Mouse (Mus musculus) cerebellum, adult 9-10 months (tissue): Measurements from ENCODE around the gene Fads2.
"Not testable (repeated sequence)": the region's sequence is repeated elsewhere in the genome, so short reads cannot be mapped to it uniquely, and the experiment has no call there.

Experiments used
- DNase-seq: peaks from one replicate; pipeline ENCODE4 v3.0.0; 2022

Fads2 gene

DNA sequence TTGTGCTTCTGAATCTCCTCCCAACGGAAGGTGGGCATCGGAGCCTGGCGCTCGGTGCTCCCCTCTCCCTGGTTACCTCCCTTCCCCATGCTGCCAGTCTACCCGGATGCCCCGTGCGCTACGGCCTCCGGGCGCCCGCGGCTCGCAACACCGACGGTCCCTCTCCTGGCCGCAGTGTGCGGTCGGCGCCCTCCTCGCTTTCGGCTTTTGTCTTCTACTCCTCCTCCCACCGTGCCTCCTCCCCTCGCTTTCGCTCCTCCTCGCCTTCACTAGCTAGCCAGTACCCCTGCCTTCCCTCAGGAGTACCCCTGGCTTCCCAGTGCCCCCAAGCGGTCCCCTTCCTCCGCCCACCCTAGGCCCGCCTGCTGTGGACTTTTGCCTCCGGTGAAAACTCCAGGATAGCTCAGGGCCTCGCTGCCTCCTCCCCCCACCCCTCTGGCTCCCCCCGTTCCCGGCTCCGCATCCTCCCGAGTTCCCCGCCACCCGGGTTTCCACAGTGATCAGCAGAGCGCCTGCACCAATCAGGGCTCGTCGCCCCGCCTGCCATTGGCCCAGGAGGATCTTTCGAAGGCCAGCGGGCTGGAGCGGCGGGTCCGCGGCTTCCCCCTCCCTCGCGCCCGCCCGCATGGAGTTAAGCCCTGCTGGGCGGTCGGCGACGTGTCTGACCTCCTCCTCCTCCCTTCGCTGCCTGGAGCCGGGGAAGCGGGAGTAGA is at the start of gene Fads2:
Fads2 (minus strand) TSS at position 406 of the 713 bp plus-strand sequence.
- peak; percentile 30 for DNase-seq

DNA sequence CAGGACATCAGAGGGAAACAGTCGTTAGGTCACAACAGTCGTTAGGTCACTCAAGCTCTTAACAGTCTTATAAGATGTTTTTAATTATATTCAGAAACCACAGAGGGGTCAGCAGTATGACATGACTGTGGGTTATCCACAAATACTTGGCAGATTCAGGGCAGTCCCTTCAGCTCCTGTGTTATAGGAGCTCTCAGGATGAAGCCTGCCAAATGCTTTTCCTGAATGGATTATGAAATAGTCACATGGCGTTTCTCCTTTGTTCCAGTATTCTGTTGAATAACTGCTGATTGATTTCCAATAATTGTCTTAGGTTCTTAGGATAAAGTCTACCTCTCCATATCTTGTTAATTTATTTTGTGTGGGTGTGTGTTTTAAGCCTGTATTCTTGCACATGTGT is 47.6 kb upstream of the Fads2 start:
- no peak for DNase-seq

DNA sequence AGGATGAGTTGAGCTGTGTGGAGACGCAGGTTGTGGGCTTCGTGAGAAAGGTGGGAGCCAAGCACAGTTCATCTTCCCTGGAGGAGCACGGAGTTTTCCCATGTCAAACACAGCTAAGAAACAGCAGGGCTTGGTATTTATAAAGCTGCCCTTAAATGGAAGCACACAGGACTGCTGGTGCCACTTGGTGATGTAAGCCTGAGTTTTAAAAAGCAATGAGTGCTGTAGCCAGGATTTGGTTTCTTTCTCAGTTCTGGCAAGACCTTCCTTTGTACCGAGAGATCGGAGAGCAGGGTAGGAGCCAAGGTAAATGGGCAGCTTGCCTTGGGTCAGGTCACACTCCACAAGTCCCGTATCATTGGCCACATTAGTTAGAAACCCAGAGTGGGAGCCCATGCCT is 47.0 kb upstream of the Fads2 start:
- DNase-seq = no peak

DNA sequence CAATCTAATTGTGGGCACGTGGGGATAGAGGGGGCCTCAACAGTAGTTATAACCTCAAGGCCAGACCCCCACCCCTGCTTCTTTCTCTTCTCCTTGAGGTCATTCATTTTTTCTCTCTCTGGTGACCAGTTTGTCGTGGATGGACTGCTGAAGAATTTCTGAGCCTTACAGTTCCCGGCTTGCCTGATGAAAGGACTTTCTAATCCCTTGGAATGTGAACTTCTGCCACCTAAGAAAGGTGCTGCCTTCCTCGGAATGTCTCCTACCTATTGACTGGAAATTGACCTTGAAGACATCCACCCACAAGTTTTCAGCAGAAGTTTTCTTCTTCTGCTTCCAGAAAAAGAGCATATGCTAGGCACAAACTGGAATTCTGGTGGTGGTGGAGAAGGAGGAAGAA is 42.9 kb upstream of the Fads2 start:
- no peak for DNase-seq

DNA sequence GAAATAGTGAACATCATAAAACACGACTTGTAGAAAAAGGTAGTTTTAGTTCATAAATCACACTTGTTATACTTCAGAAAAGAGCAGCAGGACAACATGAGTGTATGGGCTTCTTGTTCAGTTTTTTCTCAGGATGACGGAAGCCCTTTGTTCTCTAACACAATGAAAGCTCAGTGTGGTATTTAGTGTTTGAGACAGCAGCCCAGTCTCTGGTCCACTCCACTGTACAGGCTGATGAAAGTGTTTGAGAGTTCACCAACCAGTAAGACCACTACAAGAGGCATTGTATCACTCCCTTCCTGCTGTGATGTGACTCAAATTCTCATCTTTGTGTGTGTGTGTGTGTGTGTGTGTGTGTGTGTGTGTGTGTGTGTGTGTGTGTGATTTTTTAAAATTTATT is 42.1 kb upstream of the Fads2 start:
- no peak for DNase-seq

DNA sequence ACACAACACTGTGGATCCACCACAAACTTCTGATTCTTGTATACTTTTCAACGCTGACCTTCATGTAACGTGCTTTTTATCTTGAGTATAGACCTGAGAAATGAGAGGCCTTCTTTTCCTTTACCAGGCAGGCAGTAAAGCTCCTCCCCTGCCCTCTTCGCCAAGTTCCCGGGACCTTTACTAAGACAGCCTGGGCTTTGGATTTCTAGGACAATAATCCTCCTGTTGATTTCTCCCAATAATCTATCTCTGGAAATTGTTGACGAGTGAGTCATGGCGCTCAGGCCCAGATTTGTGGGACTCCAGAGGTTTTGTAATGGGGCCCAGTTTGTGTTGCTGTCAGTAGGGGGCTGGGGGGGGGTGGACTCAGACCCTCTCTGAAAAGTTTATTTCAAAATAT is 38.2 kb upstream of the Fads2 start:
- DNase-seq = no peak

DNA sequence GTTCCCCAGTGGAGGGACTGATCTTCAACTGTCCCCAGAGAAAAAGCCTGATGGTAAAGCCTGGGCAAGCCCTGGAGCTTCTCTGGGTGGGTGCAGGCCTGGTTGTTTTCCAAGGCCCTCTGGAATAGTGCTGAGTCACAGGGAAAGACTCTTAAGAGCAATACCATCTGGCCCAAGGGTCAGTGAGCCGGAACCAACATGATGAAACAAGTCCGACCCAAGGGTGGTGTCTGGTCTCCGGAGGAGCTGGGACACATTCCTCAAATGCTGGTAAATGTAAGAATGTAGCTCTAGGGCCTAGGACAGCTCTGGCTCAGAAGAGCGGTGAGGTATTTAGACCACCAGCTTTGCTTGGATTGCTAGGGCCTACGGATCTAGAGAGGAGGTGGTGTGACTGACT is 35.9 kb upstream of the Fads2 start:
- DNase-seq = no peak

DNA sequence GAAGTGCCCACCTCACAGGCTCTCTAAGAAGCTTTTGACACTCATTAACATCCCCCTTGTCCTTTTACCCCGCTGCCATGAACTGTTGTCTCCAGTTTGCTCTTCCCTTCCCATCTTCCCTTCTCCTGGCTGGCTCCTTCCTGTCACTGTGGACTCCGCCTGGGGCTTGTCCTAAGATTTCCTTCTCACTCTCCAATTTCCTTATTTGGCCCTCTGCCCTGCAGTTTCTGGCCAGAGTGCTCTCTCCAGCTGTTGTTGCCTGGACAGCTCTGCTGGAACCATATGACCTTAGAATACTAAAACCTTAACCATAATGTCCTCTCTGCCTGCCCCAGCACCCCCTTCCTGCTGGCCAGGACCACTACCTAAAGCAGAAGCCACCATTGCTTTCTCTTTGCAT is 33.1 kb upstream of the Fads2 start:
- peak; percentile 4 for DNase-seq

DNA sequence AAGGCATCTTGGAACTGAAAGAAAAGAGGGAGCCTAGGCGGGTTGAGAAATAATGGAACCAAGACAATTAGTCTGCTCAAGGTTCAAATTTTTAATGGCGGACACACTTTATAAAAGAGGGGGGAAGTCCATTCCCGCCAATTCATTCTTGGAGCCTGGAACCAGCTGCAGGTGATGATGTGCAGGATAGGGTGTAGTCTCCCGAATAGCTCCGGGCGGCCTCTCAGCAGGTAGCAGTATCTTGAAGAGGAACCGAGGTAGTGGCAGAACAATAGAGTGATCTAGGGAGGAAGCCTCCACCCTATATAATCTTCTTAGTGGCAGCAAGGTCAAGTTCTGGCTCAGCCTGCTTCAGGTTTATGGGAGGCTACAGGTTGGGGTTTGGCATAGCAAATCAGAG is 28.0 kb upstream of the Fads2 start:
- DNase-seq = not testable (repeated sequence)

DNA sequence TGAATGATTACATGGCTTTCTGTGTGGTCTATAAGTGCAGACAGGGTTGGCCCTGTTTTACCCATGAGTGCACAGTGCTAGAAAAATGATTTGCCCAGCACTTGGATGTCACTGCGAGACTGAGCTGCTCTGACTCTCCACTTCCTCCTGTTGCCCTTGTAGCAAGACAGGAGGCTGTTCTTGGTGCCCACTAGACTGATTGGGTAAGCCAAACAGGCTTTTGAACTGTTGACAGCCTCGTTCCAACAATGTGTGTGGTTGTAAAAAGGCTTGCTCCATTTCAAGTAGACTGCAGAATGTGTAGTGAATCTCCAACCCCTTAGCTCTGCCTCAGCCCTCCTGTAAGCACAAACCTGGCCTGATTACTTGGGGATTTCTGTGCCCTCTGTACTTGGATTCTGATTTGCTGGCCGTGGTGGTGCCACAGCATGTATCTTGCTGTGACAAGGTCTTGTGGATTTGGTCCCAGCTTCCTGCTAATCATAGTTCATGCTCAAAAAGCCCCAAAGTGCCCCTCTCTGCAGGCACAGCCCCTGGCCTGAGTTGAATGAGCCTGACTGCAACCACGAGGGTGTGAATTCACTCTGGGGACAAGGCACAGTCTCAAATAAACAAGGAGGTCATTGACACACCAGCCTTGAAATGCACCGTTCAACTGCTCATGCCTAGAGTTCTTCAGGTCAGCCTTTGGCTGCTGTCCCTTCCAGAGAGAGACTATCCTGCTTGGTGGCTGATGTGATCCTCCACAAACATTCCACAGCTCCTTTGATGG is 25.1 kb upstream of the Fads2 start:
- no peak for DNase-seq

DNA sequence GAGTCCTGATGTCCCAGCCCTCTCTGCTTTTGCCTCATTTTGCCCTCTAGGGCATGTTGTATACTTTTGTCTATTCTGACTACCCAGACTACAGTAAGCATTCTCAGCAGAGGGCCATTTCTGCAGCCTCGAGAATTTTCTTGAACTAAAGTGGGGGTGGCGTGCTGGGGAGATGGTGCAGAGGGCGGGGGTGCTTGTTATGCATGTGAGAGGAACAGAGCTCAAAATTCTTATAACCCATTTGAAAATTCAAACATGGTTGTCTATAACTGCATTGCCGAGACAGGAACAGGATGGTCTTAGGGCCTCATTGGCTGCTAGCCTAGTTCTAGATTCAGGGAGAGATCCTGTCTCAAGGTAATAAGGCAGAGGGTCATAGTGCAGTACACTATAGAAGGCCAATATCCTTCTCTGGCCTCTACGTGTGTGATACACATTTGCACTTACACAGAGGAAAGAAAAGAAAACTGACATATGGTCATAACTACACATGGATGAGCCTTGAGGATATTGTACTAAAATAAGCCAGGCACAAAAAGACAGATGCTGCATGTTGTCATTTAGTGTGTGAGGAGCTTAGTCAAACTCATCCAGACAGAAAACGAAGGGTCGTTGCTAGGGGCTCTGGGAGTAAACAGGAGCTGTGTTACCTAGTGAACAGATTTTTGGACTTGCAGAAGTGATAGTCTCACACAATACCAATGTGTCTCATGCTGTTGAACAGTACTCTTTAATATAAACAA is 22.5 kb upstream of the Fads2 start:
- no peak for DNase-seq

DNA sequence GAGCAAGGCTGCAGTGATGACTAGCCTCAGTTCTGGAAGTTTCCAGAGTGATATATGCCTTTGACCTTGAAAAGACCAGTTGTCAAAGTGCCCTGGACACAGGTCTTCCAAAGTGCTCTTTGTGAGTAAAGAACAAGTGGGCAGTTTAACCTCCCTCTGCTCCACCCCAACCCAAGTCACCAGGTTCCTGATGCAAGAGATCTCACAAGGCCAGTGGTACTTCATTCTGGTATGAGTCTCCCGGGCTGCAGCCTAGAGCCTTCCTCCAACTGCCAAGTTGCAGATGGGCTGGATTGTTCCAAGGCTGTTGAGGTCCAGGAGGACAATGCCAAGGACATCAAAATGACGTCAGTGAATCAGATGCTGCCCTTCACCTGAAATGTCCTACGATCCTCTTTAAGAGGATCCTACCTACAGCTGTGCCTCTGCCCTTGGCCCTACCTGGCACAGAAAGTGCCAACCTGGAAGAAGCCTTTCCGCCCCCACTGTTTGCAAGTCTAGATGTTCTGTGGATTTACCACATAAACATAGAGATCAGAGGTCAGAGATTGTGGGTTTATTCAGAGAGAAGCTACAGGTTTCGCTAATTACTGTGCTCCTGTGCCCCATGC is 20.6 kb upstream of the Fads2 start:
- no peak for DNase-seq

DNA sequence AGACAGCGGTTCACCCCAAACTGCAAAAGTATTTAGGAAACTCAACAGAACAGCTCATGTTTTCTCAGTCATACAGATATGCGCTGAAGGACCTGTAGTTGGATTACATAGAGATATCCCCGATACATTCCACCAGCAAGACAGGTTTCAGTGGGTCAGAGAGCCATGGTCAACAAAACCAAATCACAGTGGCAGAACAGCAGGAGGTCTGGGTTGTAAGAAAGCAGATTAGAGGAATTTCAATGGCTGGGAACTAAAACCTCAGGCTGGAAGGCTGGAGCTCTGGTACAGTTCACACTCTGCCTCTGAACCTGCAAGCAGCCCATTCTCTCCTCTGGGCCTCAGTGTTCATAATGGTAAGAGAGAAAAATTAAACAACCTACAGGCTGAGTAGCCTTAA is 15.1 kb upstream of the Fads2 start:
- no peak for DNase-seq

DNA sequence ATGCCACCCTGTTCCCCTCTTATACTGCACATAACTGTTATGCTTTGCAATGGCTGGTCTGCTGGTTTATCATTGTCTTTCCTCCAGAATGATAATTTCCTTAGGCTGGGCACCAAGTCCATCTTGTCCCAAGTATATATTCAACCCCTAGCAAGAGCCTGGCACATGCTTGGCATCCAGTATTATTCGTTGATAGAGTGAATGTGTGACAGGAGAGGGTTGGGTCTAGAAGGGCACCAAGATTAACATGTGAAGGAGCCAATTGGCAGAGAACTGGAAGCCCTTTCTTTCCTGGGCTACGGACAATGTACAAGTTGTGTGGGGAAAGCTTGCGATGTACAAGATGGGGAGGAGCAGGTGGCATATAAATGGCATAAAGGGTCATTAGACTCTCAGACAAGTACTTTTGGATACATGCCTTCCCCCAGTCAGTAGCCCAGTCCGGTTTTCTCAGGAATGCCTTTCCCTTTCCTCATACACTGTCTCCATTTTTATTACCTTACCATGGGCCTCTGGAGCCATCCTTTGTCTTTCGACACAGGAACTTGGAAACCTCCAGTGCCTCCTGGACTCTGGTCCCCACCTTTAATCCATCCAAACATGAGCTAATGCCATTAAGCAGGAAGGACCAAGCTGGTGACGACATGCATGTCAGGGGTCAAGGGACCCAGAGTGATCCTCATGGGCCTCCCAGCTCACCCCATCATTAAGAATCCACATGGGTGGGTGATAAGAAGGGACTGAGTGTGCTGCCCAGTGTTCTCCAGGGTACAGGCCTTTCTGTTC is 14.0 kb upstream of the Fads2 start:
- DNase-seq = no peak

DNA sequence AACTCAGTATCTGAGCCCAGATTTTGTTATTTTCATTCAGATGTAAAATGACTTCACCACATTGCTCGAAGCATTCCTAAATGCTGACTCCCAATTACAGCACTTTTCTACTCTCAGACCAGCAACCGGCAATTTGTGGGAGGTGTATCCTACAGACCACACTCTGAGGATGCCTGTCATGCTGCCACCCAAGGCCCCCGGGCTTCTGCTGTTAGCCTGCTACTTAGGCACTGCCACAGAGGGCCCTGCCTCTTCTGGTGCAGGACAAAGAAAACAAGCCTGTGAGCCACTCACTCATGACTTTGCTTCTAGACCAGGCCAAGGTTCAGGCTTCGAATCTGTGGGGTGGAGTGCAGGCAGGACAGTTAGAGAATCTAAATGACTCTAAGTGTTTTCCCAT is 11.4 kb upstream of the Fads2 start:
- no peak for DNase-seq

DNA sequence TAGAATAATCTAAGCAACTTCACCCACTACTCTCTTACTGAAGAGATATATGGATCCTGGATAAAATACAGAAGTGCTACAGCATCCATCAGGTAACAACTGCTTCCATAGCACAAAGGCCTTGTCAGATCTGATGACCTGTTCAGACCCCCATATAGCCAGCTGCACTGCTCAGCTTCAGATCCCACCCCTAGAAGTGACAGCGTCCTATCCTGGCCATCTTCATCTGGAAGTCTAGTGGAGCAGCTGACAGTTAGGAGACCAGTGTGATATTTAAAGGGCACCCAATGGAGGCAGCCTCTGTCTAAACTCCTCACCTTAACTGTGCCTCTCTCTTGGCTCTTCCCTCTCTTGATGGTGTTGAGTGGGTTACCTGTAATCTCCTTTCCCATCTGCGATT is 7.1 kb upstream of the Fads2 start:
- DNase-seq = no peak

DNA sequence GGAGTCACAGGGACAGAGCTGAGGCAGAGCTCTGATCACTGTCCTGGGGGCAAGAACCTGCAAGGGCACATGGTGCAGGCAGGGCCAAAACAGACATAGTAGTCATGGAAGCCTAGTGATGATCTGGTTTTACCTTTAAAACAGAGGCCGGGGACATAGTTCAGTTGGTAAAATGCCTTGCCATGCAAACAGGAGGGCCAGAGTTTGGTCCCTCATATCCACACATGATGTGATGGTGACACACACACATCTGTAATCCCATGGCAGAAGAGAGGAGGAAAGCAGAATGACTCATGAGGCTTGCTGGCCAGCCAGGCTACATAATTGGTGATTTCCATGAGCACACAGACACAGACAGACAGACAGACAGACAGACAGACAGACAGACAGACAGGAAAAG is 6.6 kb upstream of the Fads2 start:
- no peak for DNase-seq

DNA sequence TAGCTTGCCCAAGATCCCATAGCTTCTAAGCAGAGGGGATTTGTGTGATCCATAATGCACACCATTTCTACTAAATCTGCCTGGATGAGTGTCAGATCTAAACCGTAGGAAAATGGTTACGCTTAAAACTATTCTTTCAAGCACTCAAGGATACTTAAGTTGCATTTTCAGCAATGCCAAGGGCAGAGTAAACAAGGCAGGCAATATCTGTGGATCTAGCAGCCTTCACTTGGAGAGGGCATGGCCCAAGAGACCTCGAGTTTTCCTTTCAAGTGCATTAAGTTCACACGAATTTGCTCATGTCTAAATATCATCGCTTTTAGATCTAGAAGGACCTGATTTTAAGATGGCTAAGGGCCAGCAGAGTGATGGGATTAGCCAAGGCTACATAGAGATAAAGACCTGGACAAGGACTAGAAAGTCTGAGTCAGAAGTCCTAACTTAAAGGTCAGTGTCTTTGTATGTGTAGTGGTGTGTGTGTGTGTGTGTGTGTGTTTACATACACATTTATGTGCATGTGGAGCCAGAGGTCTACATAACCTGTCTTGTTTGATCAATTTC is 5.6 kb upstream of the Fads2 start:
- no peak for DNase-seq

DNA sequence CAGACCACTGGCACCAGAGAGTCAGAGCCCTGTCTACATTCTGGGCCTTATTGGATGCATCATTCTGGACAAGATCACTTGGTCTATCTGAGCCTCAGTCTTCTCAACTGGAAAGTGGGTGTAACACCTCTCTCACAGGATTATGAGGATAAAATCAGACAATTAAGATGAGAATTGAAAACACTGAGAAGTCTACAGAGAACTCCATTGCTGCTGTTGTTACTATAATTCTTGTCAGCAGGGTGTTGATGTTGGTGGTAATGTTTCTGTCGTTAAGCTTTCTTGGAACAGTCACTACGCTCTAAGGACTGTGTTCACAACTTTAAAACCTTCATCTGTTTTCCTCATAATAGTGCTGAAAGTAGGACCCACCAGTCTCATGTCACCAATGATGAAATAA is 5.1 kb upstream of the Fads2 start:
- no peak for DNase-seq

DNA sequence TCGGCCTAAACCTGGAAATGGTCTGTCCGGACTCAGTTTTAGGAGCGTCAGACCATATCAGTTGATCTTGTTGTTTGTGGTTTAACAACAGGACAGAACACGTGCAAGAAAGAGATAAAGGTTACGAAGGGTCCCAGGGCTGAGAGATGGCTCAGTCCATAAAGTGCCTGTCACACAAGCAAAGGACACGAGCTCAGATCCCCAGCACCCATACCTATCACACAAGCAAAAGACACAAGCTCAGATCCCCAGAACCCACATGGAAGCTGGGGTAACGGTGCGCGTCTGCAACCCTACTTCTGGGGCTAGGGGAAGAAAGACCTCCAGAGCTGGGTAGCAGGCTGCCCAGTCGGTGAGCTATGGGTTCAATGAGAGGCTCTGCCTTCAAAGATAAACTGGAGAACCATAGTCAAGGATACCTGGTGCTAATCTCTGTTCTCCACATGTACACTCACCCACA is 3.5 kb upstream of the Fads2 start:
- DNase-seq = no peak

DNA sequence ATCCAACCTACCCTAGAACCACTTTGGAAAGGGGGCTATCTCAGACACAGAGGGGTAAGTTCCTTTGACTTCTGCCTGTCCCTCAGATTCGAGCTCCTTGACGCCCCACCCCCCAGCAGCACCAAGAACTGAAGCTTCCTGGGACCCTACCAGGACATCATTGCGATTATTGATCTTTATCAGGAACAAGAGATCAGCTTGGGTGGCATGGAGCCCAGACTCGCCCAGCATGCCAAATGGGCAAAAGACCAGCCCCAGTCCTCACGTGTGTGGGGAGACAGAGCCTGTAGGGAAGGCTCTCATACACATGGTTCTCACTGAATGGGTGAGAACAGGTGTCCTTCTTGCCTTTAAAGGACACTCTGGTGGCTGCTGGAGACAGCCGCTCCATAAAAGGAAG is 2.7 kb upstream of the Fads2 start:
- no peak for DNase-seq

DNA sequence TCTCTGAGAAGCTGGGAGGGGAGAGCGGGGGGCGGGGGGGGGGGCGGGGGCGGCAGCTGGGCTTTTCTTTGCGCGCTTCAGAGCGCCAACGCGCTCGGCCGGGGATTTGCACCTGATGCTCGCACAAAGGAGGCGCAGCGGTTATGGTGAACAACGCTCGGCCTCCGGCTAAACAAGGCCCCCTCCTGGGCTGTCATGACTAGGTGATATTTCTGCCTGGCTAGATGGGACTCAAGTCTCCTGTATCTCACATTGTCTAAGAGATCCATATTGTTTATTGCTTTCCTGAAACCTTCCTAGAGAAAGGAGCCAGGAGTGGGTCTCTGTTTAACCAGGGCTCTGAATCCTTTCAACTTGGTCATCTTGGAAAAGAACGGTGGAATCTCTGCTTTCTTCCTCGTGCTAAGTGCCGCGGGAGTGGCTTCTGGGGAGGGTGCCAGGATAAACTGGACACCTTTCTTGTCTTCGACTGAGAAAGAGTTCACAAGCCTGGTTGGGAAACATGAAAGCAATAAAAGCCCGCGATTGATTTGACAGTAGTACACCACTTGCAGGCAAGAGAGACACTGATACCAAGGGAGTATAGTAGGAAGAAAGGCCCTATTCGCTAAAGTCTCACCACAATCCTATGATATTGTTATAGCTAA is 631 bp upstream of the Fads2 start:
- DNase-seq = peak; percentile 12
